Mouse (Mus musculus) MEL (cell line): ENCODE measurements around the gene Siah1a. TPM values are rescaled to one million over a fixed set of nuclear protein-coding genes. Genes with fewer than 3 reads are reported as not detected.

Experiments
- DNase-seq: peaks from one replicate; pipeline ENCODE4 v3.0.0; 2011; ENCODE audit warnings: low read depth, low spot score
- H3K27ac ChIP-seq: 2 replicates; pipeline ENCODE4 v1.5.1; 2012; ENCODE audit warnings: low read depth, mild to moderate bottlenecking, control low read depth, low read length, moderate library complexity; ENCODE audit not compliant: control insufficient read depth
- H3K27me3 ChIP-seq, 2 experiments: fragments of 150-350 bp in 1 of 2; sonication (generic) in 1 of 2; 2 replicates each; pipeline ENCODE4 v1.6.1; 2012; ENCODE audit warnings: low read length in 2 of 2, mild to moderate bottlenecking in 2 of 2, improper control_type of control experiment in 1 of 2, moderate library complexity in 1 of 2; ENCODE audit not compliant: insufficient read depth in 2 of 2, control insufficient read depth in 1 of 2
- H3K36me3 ChIP-seq, 2 experiments: 2 replicates each; pipeline ENCODE4 v1.6.1; 2012 to 2014; ENCODE audit warnings: low read length in 2 of 2, improper control_type of control experiment in 1 of 2, inconsistent platforms in 1 of 2, mild to moderate bottlenecking in 1 of 2; ENCODE audit not compliant: insufficient read depth in 2 of 2, control insufficient read depth in 1 of 2
- H3K4me1 ChIP-seq, 2 experiments: fragments of 150-350 bp in 1 of 2; sonication (generic) in 1 of 2; 2 replicates each; pipeline ENCODE4 v1.6.1; 2012; ENCODE audit warnings: low read length in 2 of 2, improper control_type of control experiment in 1 of 2, mild to moderate bottlenecking in 1 of 2; ENCODE audit not compliant: insufficient read depth in 2 of 2, control insufficient read depth in 1 of 2
- H3K4me3 ChIP-seq, 2 experiments: fragments of 150-350 bp in 1 of 2; sonication (generic) in 1 of 2; 2 replicates each; pipeline ENCODE4 v1.5.1; 2012; ENCODE audit warnings: low read depth in 2 of 2, low read length in 2 of 2, mild to moderate bottlenecking in 2 of 2, moderate library complexity in 2 of 2, control low read depth in 1 of 2, improper control_type of control experiment in 1 of 2; ENCODE audit not compliant: control insufficient read depth in 1 of 2, insufficient read depth in 1 of 2
- H3K79me2 ChIP-seq: 2 replicates; pipeline ENCODE4 v1.6.1; 2012; ENCODE audit warnings: mild to moderate bottlenecking, low read length, moderate library complexity; ENCODE audit not compliant: control insufficient read depth, poor library complexity, insufficient read depth
- H3K9ac ChIP-seq: 2 replicates; pipeline ENCODE4 v1.6.1; 2012; ENCODE audit warnings: low read depth, mild to moderate bottlenecking, control low read depth, low read length, moderate library complexity; ENCODE audit not compliant: control insufficient read depth, poor library complexity, severe bottlenecking
- H3K9me3 ChIP-seq: fragments of 150-350 bp; sonication (generic); replicated peaks from 2 replicates; pipeline ENCODE4 v1.6.1; 2012; ENCODE audit warnings: mild to moderate bottlenecking, low read length, improper control_type of control experiment, moderate library complexity; ENCODE audit not compliant: insufficient read depth
- CTCF ChIP-seq, 3 experiments: IDR thresholded peaks in 2 of 3; conservative IDR thresholded peaks in 1 of 3; 2 replicates each; pipeline ENCODE4 v1.5.1; 2011 to 2012; ENCODE audit warnings: low read length in 3 of 3, low read depth in 2 of 3, mild to moderate bottlenecking in 2 of 3, improper control_type of control experiment in 1 of 3, inconsistent platforms in 1 of 3, mixed read lengths in 1 of 3, moderate library complexity in 1 of 3; ENCODE audit not compliant: control insufficient read depth in 1 of 3, insufficient read depth in 1 of 3, poor library complexity in 1 of 3, severe bottlenecking in 1 of 3
- HCFC1 ChIP-seq: IDR thresholded peaks from 2 replicates; pipeline ENCODE4 v1.6.1; 2012; ENCODE audit warnings: low read depth, mild to moderate bottlenecking, inconsistent platforms, low read length, improper control_type of control experiment, moderate library complexity
- MXI1 ChIP-seq: IDR thresholded peaks from 2 replicates; pipeline ENCODE4 v1.6.1; 2011; ENCODE audit warnings: mild to moderate bottlenecking, low read depth, low read length, improper control_type of control experiment
- MYB ChIP-seq: IDR thresholded peaks from 2 replicates; pipeline ENCODE4 v1.6.1; 2011; ENCODE audit warnings: mild to moderate bottlenecking, low read depth, low read length, improper control_type of control experiment
- NELFE ChIP-seq: IDR thresholded peaks from 2 replicates; pipeline ENCODE4 v1.6.1; 2011; ENCODE audit warnings: low read depth, low read length, improper control_type of control experiment
- NRF1 ChIP-seq: IDR thresholded peaks from 2 replicates; pipeline ENCODE4 v1.6.1; 2014; ENCODE audit warnings: low read depth, mild to moderate bottlenecking, inconsistent platforms, low read length, improper control_type of control experiment, moderate library complexity; ENCODE audit not compliant: poor library complexity, insufficient read depth, severe bottlenecking
- POLR2A ChIP-seq, 2 experiments: IDR thresholded peaks; 2 replicates each; pipeline ENCODE4 v1.6.1; 2011 to 2012; ENCODE audit warnings: low read length in 2 of 2, mild to moderate bottlenecking in 2 of 2, control low read depth in 1 of 2, improper control_type of control experiment in 1 of 2, low read depth in 1 of 2, moderate library complexity in 1 of 2; ENCODE audit not compliant: control insufficient read depth in 1 of 2, insufficient read depth in 1 of 2, poor library complexity in 1 of 2
- POLR2AphosphoS2 ChIP-seq: IDR thresholded peaks from 2 replicates; pipeline ENCODE4 v1.6.1; 2011; ENCODE audit warnings: low read length, improper control_type of control experiment
- POLR2AphosphoS5 ChIP-seq: IDR thresholded peaks from 2 replicates; pipeline ENCODE4 v1.6.1; 2012; ENCODE audit warnings: low read depth, borderline replicate concordance, mild to moderate bottlenecking, inconsistent platforms, low read length, moderate library complexity, mixed read lengths
- RAD21 ChIP-seq: IDR thresholded peaks from 2 replicates; pipeline ENCODE4 v1.6.1; 2011; ENCODE audit warnings: mild to moderate bottlenecking, low read depth, low read length, improper control_type of control experiment
- RCOR1 ChIP-seq: IDR thresholded peaks from 2 replicates; pipeline ENCODE4 v1.6.1; 2012; ENCODE audit warnings: low read depth, mild to moderate bottlenecking, inconsistent platforms, low read length, improper control_type of control experiment
- TCF12 ChIP-seq: IDR thresholded peaks from 2 replicates; pipeline ENCODE4 v1.6.1; 2014; ENCODE audit warnings: low read depth, mild to moderate bottlenecking, inconsistent platforms, low read length, improper control_type of control experiment, moderate library complexity
- UBTF ChIP-seq: IDR thresholded peaks from 2 replicates; pipeline ENCODE4 v1.6.1; 2012; ENCODE audit warnings: low read depth, mild to moderate bottlenecking, inconsistent platforms, low read length, improper control_type of control experiment, moderate library complexity, borderline replicate concordance; ENCODE audit not compliant: insufficient read depth
- USF2 ChIP-seq, 2 experiments: IDR thresholded peaks; 2 replicates each; pipeline ENCODE4 v1.6.1; 2011 to 2012; ENCODE audit warnings: improper control_type of control experiment in 2 of 2, low read length in 2 of 2, borderline replicate concordance in 1 of 2, inconsistent platforms in 1 of 2, low read depth in 1 of 2, mild to moderate bottlenecking in 1 of 2; ENCODE audit not compliant: insufficient read depth in 1 of 2
- polyA plus RNA-seq, 2 experiments: library from polyadenylated mRNA; stranded (reverse) in 1 of 2; unstranded in 1 of 2; fragments of >175 nt in 1 of 2; fragments of >200 nt in 1 of 2; gene quantifications; 2 replicates each; pipeline versions ENCODE4 v1.2.1 to v1.2.4; 2012; ENCODE audit warnings: low replicate concordance in 2 of 2, low read depth in 1 of 2; ENCODE audit not compliant: insufficient read length in 2 of 2, insufficient read depth in 1 of 2, missing spikeins in 1 of 2
- total RNA-seq: library from RNA; depleted of rRNA; stranded (reverse); fragments of 300-350 nt; gene quantifications from 2 replicates; pipeline ENCODE4 v1.2.3, GENCODE M21; 2012

The Siah1a gene
- total and polyA plus RNA-seq, 3 experiments: 8.3 to 12.2 TPM; not detected in 1

- Histone ChIP-seq H3K4me1 (peaks cover 7 to 19% of the 10 kb centered on the region in 2 experiments), H3K27me3 (peaks cover 0 to 2% of the 10 kb centered on the region in 2 experiments; a peak in 1 of 4 replicates), H3K79me2 (peaks cover 35% of the 10 kb centered on the region), H3K36me3 (peaks cover 0 to 31% of the 10 kb centered on the region in 2 experiments; a peak in 2 of 4 replicates), H3K4me3 (peak overlapping the region; percentile 78 to 87), H3K9ac (peak overlapping the region; percentile 77), H3K9me3 (no peaks in the 10 kb centered on the region), H3K27ac (peak overlapping the region; percentile 32)
- no peak for DNase-seq
- TF ChIP-seq RCOR1: no peak
Measured at GRCm38 (mm10) chr8:86746511-86746910, 777 bp upstream of the Siah1a start.

DNA sequence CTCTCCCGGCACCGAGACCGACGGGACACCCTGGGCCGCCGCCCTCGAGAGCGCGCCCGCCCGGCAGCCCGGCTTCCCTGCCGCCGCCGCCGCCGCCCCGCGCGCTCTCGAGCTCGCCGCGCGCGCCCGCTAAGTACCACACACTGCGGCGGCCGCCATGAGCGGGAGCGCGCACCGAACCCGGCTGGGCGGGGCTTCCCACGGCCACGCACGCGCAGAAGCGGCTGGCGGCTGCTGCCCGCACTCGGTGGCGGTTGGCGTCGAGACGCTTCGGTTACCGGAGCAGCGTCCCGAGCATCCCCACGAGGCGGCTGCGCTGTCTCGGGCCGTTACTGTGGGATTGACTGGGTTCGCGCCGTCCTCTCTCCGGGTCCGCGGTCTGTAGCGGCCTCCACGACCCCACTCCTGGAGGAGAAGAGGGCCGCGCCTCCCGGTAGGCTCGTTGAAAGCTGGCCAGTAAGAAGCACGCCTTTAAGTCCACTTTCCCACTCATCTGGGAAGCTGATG lies 254 bp upstream of the Siah1a start:
- TF ChIP-seq NELFE: peak; percentile 86
- no peak for TF ChIP-seq USF2 (IDR thresholded peaks at IDR 0.05; ENCODE audit: borderline replicate concordance in 1 of 2, insufficient read depth in 1 of 2, low read depth in 1 of 2, low read length in 2 of 2)
- peak; percentile 79 for TF ChIP-seq NRF1
- TF ChIP-seq UBTF: 0 out of 2 replicates have a peak, but pooled peaks have one; percentile 45
- peak; percentile 79 to 93 for TF ChIP-seq POLR2A (IDR thresholded peaks at IDR 0.05; ENCODE audit: control insufficient read depth in 1 of 2, insufficient read depth in 1 of 2, low read depth in 1 of 2, low read length in 2 of 2, poor library complexity in 1 of 2)
- TF ChIP-seq MYB: peak; percentile 67
- no peak for TF ChIP-seq RAD21
- TF ChIP-seq MXI1: peak; percentile 72
- no peak for TF ChIP-seq CTCF (IDR thresholded peaks at IDR 0.05 in 2 of 3, conservative IDR thresholded peaks at IDR 0.05 in 1 of 3; ENCODE audit: control insufficient read depth in 1 of 3, insufficient read depth in 1 of 3, low read depth in 2 of 3, low read length in 3 of 3, poor library complexity in 1 of 3, severe bottlenecking in 1 of 3)
- TF ChIP-seq TCF12: peak; percentile 23; the same call in 1 of the 2 replicates
- 0 out of 2 replicates have a peak, but pooled peaks have one; percentile 45 for TF ChIP-seq HCFC1
- no peak for TF ChIP-seq POLR2AphosphoS5
- TF ChIP-seq POLR2AphosphoS2: peak; percentile 63; the same call in 1 of the 2 replicates
- Histone ChIP-seq H3K4me1 (peaks cover 11 to 22% of the 10 kb centered on the region in 2 experiments), H3K9me3 (no peaks in the 10 kb centered on the region), H3K4me3 (peak overlapping the region; percentile 78 to 87), H3K27ac (peak overlapping the region; percentile 59), H3K27me3 (peaks cover 0 to 2% of the 10 kb centered on the region in 2 experiments; a peak in 1 of 4 replicates), H3K36me3 (peaks cover 0 to 36% of the 10 kb centered on the region in 2 experiments; a peak in 2 of 4 replicates), H3K79me2 (peaks cover 40% of the 10 kb centered on the region), H3K9ac (peak overlapping the region; percentile 85)
- DNase-seq: peak; percentile 92
